Mouse (Mus musculus): ENCODE measurements at regions not wholly inside any gene's neighbourhood (a gene's known extent, or its start where the extent isn't known, plus 50 kb on each side); places are given as distances from the start of the nearest gene placed in this dataset.

DNA sequence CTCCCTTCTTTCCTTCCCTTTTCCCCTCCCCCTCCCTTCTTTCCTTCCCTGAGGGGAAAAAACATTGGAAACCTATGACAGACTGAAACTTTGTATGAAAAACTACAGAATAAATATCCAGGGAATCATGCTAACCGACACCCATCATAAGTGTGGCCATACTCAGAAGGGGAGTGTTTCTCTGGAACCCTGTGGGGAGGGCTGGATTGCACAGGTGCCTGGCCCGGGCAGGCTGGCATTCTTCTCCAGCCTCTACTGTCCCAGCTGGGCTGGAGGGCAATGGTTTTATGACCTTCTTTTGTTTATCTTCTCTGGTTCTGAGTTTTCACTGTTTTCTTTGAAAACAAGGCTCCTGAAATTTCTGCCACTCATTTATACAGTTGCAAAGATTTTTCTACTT is 307.9 kb downstream of the Satb1 start:
- Histone ChIP-seq H3K27ac (ENCODE audit: insufficient read depth, low read length) (no peak overlapping the region), H3K4me3 (ENCODE audit: extremely low read depth, insufficient read depth, insufficient read length) (no peak overlapping the region), H3K27me3 (ENCODE audit: control insufficient read depth, insufficient read depth, low read length) (no peaks in the 10 kb centered on the region), H3K36me3 (ENCODE audit: control insufficient read depth, insufficient read depth, low read length) (no peaks in the 10 kb centered on the region), H3K4me1 (ENCODE audit: control insufficient read depth, insufficient read depth, insufficient read length) (no peaks in the 10 kb centered on the region)
- 90% methylated on average over 2 of the region's 2 CpGs for WGBS
- no peak for TF ChIP-seq CTCF (IDR thresholded peaks at IDR 0.05; ENCODE audit: extremely low read depth, insufficient read depth, insufficient read length, insufficient replicate concordance)
- no peak for TF ChIP-seq POLR2A (IDR thresholded peaks at IDR 0.05; ENCODE audit: low read depth, low read length)
- no peak for DNase-seq (ENCODE audit: low read depth in 1 of 2, low spot score in 2 of 2)

DNA sequence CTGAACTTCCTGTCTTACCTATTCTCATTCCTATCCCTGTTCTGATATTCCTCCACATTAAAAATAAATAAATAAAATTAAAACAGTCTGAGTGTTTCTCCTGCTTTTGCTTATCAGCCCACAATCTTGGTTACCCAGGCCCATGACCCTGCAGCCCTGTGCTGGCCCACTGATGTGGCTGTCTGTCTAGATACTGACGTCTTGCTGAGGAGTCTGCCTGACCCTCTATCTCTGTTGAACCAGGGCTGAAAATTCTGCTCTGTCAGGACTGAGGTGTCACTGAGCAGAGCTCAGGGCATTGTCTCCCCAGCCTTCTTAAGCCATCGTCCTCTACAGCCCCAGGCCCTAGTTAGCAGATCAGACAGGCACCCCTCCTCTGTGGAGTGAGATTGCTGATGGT is 321.2 kb downstream of the Satb1 start:
- H3K4me3 ChIP-seq (ENCODE audit: extremely low read depth, insufficient read depth, insufficient read length) = no peak overlapping the region
- TF ChIP-seq CTCF (IDR thresholded peaks at IDR 0.05; ENCODE audit: extremely low read depth, insufficient read depth, insufficient read length, insufficient replicate concordance) (no peak), POLR2A (IDR thresholded peaks at IDR 0.05; ENCODE audit: low read depth, low read length) (no peak)
- H3K4me1 ChIP-seq (ENCODE audit: control insufficient read depth, insufficient read depth, insufficient read length) = no peaks in the 10 kb centered on the region
- no peak for DNase-seq (ENCODE audit: low read depth in 1 of 2, low spot score in 2 of 2)
- 79% methylated on average over 2 of the region's 2 CpGs for WGBS
- H3K36me3 ChIP-seq (ENCODE audit: control insufficient read depth, insufficient read depth, low read length) = no peaks in the 10 kb centered on the region
- no peaks in the 10 kb centered on the region for H3K27me3 ChIP-seq (ENCODE audit: control insufficient read depth, insufficient read depth, low read length)
- no peak overlapping the region for H3K27ac ChIP-seq (ENCODE audit: insufficient read depth, low read length)

DNA sequence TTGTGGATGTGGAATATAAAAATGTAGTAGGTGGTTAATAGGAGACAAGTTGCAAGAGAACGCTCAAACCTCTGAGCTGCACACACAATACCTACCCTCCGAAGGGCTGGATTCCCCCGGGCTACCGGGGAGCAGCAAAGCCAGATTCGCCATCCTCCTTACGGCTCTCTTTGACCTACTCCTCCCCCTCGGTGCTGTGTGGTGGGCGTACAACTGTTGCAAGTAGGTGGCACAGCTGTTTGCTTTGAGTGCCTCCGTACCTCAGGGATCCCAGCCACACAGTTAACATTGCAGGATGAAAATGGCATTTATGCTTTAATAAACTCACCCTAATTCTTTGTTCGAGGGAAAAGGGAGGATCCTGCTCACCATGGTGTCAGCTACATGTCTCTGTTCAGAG is 321.6 kb upstream of the Tbc1d5 start:
- H3K27ac ChIP-seq (ENCODE audit: insufficient read depth, low read length) = no peak overlapping the region
- TF ChIP-seq POLR2A (IDR thresholded peaks at IDR 0.05; ENCODE audit: low read depth, low read length) = no peak
- TF ChIP-seq CTCF (IDR thresholded peaks at IDR 0.05; ENCODE audit: extremely low read depth, insufficient read depth, insufficient read length, insufficient replicate concordance) = no peak
- no peaks in the 10 kb centered on the region for H3K27me3 ChIP-seq (ENCODE audit: control insufficient read depth, insufficient read depth, low read length)
- no peaks in the 10 kb centered on the region for H3K36me3 ChIP-seq (ENCODE audit: control insufficient read depth, insufficient read depth, low read length)
- WGBS = 90% methylated on average over 10 of the region's 10 CpGs
- no peak for DNase-seq (ENCODE audit: low read depth in 1 of 2, low spot score in 2 of 2)
- H3K4me1 ChIP-seq (ENCODE audit: control insufficient read depth, insufficient read depth, insufficient read length) = no peaks in the 10 kb centered on the region
- no peak overlapping the region for H3K4me3 ChIP-seq (ENCODE audit: extremely low read depth, insufficient read depth, insufficient read length)

DNA sequence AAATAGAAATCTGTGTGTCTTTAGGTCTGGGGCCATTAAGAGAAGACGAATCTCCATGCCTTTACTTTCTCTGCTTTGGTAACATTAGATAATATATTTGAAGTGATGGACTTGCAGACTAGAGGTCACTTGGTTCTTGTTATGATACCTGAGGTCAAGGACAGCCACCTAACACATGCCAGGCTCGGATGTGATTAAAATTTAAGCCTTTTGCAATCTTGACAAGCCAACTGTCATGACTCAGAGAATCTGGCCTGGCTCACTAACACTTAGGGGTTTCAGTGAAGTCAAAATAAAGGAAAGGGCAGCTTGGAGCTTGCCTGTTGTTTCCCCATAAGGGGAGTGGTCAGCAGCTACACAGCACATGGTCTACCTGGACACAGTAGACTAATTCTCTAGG is 320.4 kb upstream of the Tbc1d5 start:
- Histone ChIP-seq H3K27me3 (ENCODE audit: control insufficient read depth, insufficient read depth, low read length) (no peaks in the 10 kb centered on the region), H3K4me3 (ENCODE audit: extremely low read depth, insufficient read depth, insufficient read length) (no peak overlapping the region), H3K27ac (ENCODE audit: insufficient read depth, low read length) (no peak overlapping the region), H3K4me1 (ENCODE audit: control insufficient read depth, insufficient read depth, insufficient read length) (no peaks in the 10 kb centered on the region), H3K36me3 (ENCODE audit: control insufficient read depth, insufficient read depth, low read length) (no peaks in the 10 kb centered on the region)
- DNase-seq (ENCODE audit: low read depth in 1 of 2, low spot score in 2 of 2) = no peak
- 81% methylated on average over 2 of the region's 2 CpGs for WGBS
- TF ChIP-seq POLR2A (IDR thresholded peaks at IDR 0.05; ENCODE audit: low read depth, low read length) (no peak), CTCF (IDR thresholded peaks at IDR 0.05; ENCODE audit: extremely low read depth, insufficient read depth, insufficient read length, insufficient replicate concordance) (no peak)

DNA sequence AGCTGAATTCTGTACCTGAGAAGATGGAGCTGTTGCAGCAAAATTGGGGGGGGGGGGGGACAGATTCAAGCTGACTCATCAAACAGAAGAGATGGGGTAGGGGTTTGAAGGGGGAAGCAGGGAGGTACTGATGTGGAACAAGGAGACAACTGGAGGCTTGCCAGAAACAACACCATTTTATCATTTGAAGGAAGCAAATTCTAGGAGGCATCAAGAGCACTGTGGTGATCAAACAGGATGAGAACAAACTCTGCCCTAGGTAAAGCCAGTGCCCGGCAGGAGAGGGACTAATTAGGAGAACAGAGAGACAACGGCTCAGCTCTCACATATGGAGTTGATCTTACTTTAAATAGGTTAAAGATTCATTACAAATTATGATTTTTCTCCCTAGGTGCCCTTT is 315.9 kb upstream of the Tbc1d5 start:
- TF ChIP-seq CTCF (IDR thresholded peaks at IDR 0.05; ENCODE audit: extremely low read depth, insufficient read depth, insufficient read length, insufficient replicate concordance) (no peak), POLR2A (IDR thresholded peaks at IDR 0.05; ENCODE audit: low read depth, low read length) (no peak)
- WGBS = 89% methylated on average over 2 of the region's 2 CpGs
- Histone ChIP-seq H3K36me3 (ENCODE audit: control insufficient read depth, insufficient read depth, low read length) (no peaks in the 10 kb centered on the region), H3K27ac (ENCODE audit: insufficient read depth, low read length) (no peak overlapping the region), H3K27me3 (ENCODE audit: control insufficient read depth, insufficient read depth, low read length) (no peaks in the 10 kb centered on the region), H3K4me1 (ENCODE audit: control insufficient read depth, insufficient read depth, insufficient read length) (no peaks in the 10 kb centered on the region), H3K4me3 (ENCODE audit: extremely low read depth, insufficient read depth, insufficient read length) (no peak overlapping the region)
- DNase-seq (ENCODE audit: low read depth in 1 of 2, low spot score in 2 of 2) = no peak

DNA sequence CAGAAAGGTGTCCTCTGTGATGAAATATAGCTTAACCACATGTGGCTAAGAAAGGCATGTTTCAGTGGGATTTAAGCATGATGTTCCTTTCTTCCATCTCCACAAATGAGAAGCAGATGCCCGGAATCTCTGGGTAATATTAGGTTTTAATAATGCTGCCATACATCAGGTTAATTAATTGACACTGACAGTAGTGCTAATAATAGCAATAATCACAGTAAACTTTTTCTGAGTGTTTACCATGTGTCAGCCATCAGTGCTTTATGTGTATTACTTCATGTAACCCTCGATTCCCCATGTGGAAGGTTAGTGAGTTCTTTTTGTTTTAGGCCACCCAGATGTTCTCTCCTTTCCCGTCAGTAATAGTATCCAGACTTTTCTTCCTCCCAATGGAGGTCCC is 310.2 kb upstream of the Tbc1d5 start:
- Histone ChIP-seq H3K36me3 (ENCODE audit: control insufficient read depth, insufficient read depth, low read length) (no peaks in the 10 kb centered on the region), H3K27me3 (ENCODE audit: control insufficient read depth, insufficient read depth, low read length) (no peaks in the 10 kb centered on the region), H3K4me1 (ENCODE audit: control insufficient read depth, insufficient read depth, insufficient read length) (no peaks in the 10 kb centered on the region), H3K4me3 (ENCODE audit: extremely low read depth, insufficient read depth, insufficient read length) (no peak overlapping the region), H3K27ac (ENCODE audit: insufficient read depth, low read length) (no peak overlapping the region)
- no peak for TF ChIP-seq CTCF (IDR thresholded peaks at IDR 0.05; ENCODE audit: extremely low read depth, insufficient read depth, insufficient read length, insufficient replicate concordance)
- TF ChIP-seq POLR2A (IDR thresholded peaks at IDR 0.05; ENCODE audit: low read depth, low read length) = no peak
- no peak for DNase-seq (ENCODE audit: low read depth in 1 of 2, low spot score in 2 of 2)
- 87% methylated on average over 3 of the region's 3 CpGs for WGBS

DNA sequence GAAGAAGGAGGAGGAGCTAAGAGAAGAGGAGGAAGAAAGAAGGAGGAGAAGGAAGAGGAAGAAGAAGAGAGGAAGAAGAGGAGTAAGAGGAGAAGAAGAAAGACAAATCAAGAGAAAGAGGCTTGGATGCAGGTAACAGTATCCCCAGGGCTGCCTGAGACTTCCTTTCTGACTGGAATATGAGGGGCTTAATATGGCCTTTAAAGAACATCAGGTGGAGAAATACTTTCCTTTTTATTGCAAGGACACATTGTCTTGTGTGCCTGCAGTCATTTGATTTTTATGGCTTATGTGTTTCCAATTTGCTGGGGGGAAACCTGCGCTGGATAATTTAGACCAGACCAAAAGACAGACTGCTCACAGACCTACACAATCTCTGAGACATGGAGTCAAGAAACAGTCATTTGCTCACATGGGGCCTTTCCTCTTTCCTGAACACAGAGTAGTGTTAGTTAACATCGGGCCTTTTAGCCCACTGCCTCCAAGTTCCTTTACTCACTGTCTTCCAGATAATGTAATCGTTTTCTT is 308.8 kb upstream of the Tbc1d5 start:
- DNase-seq (ENCODE audit: low read depth in 1 of 2, low spot score in 2 of 2) = no peak
- 82% methylated on average over 3 of the region's 3 CpGs for WGBS

More for the DNA sequence above, 308.8 kb upstream of the Tbc1d5 start:
- Histone ChIP-seq H3K27ac (ENCODE audit: insufficient read depth, low read length) (no peak overlapping the region), H3K36me3 (ENCODE audit: control insufficient read depth, insufficient read depth, low read length) (no peaks in the 10 kb centered on the region), H3K27me3 (ENCODE audit: control insufficient read depth, insufficient read depth, low read length) (no peaks in the 10 kb centered on the region), H3K4me1 (ENCODE audit: control insufficient read depth, insufficient read depth, insufficient read length) (no peaks in the 10 kb centered on the region), H3K4me3 (ENCODE audit: extremely low read depth, insufficient read depth, insufficient read length) (no peak overlapping the region)
- TF ChIP-seq CTCF (IDR thresholded peaks at IDR 0.05; ENCODE audit: extremely low read depth, insufficient read depth, insufficient read length, insufficient replicate concordance) (no peak), POLR2A (IDR thresholded peaks at IDR 0.05; ENCODE audit: low read depth, low read length) (no peak)

All from spleen, adult 2 months (tissue).